ENCODE assay signal across 20 mouse cellular contexts in the genomic region with DNA sequence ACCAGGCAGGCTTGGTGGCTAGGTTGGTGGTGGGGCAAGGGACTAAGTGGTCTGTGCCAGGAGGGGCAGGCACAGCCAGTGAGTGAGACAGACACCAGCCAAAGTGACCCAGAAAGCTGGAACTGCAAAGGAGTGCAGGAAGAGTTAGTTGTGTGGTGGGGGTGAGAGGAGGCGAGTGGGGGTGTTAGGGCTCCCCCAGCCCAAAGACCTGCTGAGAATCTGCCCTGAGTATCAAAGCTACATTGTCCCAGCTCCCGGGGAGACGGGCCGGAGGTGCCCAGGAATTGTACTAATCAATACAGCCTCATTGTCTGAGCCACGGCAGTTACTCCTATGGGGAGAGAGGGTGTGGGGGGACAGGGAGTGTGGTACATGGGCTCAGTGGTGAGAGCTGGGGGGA. TPM values are rescaled to one million over a fixed set of nuclear protein-coding genes. Genes with fewer than 3 reads are reported as not detected.
A peak's percentile ranks its signal among the peaks of the same experiment; 100 is the strongest.
DNase-seq lines count a peak whose midpoint lies in the region; ATAC-seq and TF ChIP-seq lines count a peak whose summit lies in the region.
"Had no signal": no experiment of that assay in that cellular context is flagged by ENCODE, and none has a peak within 500 bp of the region (broad histone marks: within the 10 kb centered on the region; RNA-seq: fewer than 3 reads in every experiment).

No protein-coding gene starts in this region.

- no peak overlapping the region for H3K4me3 ChIP-seq in hindbrain, embryonic 12.5 days
- H3K4me3 ChIP-seq in midbrain, embryonic 13.5 days (replicated peaks), result no peak overlapping the region
- H3K4me3 ChIP-seq: embryonic facial prominence, embryonic 12.5 days; heart, embryonic 10.5 days; liver, embryonic 13.5 days; myocyte had no signal

- H3K27me3 ChIP-seq in hindbrain, embryonic 12.5 days, result no peaks in the 10 kb centered on the region
- H3K27me3 ChIP-seq in midbrain, embryonic 13.5 days, result no peaks in the 10 kb centered on the region
- H3K27me3 ChIP-seq: CH12.LX; embryonic facial prominence, embryonic 12.5 days; liver, embryonic 13.5 days had no signal

- peaks cover 31% of the 10 kb centered on the region for H3K4me1 ChIP-seq in hindbrain, embryonic 12.5 days
- H3K4me1 ChIP-seq in midbrain, embryonic 13.5 days (replicated peaks), result peaks cover 29% of the 10 kb centered on the region
- H3K4me1 ChIP-seq: embryonic facial prominence, embryonic 12.5 days had no signal

- H3K36me3 ChIP-seq in hindbrain, embryonic 12.5 days, result no peaks in the 10 kb centered on the region
- H3K36me3 ChIP-seq in midbrain, embryonic 13.5 days, result no peaks in the 10 kb centered on the region

- DNase-seq in brain, adult 2 months (ENCODE audit: low read depth, low spot score), result peak; percentile 28
- peak; percentile 46 for DNase-seq in brain, embryonic 14.5 days (ENCODE audit: low read depth)
- DNase-seq in adrenal gland, postnatal 36 days, result no peak
- DNase-seq in urinary bladder, postnatal 36 days (ENCODE audit: low spot score in 2 of 2), result no peak
- no peak for DNase-seq in adrenal gland, adult 8-10 months
- DNase-seq in thymus, postnatal 14 days, result no peak
- DNase-seq: gastrocnemius, postnatal 14 days; heart, postnatal 4 days; kidney, adult 2 months; liver, embryonic 13.5 days; lung, postnatal 10 days; spleen, adult 18-20 months; thymus, postnatal 36 days had no signal

- H3K27ac ChIP-seq in hindbrain, embryonic 12.5 days, result peak overlapping the region; percentile 55
- H3K27ac ChIP-seq in midbrain, embryonic 13.5 days, result peak overlapping the region; percentile 9; the same call in 1 of the 2 replicates
- H3K27ac ChIP-seq: embryonic facial prominence, embryonic 12.5 days; heart, embryonic 10.5 days had no signal

- TF ChIP-seq POLR2A in brain, embryonic 14.5 days (IDR thresholded peaks at IDR 0.05; ENCODE audit: borderline replicate concordance, extremely low read depth, insufficient read depth, insufficient read length, poor library complexity, severe bottlenecking), result no peak

- TF ChIP-seq CTCF in brain, embryonic 14.5 days (IDR thresholded peaks at IDR 0.05; ENCODE audit: borderline replicate concordance, extremely low read depth, insufficient read depth, insufficient read length), result no peak

- H3K9ac ChIP-seq in hindbrain, embryonic 12.5 days, result peak overlapping the region; percentile 23; the same call in 1 of the 2 replicates
- 0 out of 2 replicates have a peak overlapping the region, but pooled peaks have one; percentile 32 for H3K9ac ChIP-seq in midbrain, embryonic 13.5 days (replicated peaks)
- H3K9ac ChIP-seq: embryonic facial prominence, embryonic 12.5 days; liver, embryonic 13.5 days had no signal

- H3K9me3 ChIP-seq in hindbrain, embryonic 12.5 days (replicated peaks), result no peaks in the 10 kb centered on the region
- H3K9me3 ChIP-seq in midbrain, embryonic 13.5 days, result no peaks in the 10 kb centered on the region
- H3K9me3 ChIP-seq: embryonic facial prominence, embryonic 12.5 days; heart, embryonic 10.5 days; liver, embryonic 13.5 days had no signal

- ATAC-seq in hindbrain, embryonic 12.5 days (ENCODE audit: low FRiP score), result peak; percentile 55
- ATAC-seq in midbrain, embryonic 13.5 days, result peak; percentile 51
- ATAC-seq: activated CD4-positive, CD25-positive, alpha-beta regulatory T cell, adult 4 months had no signal

- 26% methylated on average over 5 of the region's 5 CpGs for WGBS in hindbrain, embryonic 12.5 days
- WGBS in midbrain, embryonic 13.5 days, result 13% methylated on average over 5 of the region's 5 CpGs

- H3K4me2 ChIP-seq in hindbrain, embryonic 12.5 days (replicated peaks), result peak overlapping the region; percentile 22
- 0 out of 2 replicates have a peak overlapping the region, but pooled peaks have one; percentile 6 for H3K4me2 ChIP-seq in midbrain, embryonic 13.5 days (replicated peaks)
- H3K4me2 ChIP-seq: embryonic facial prominence, embryonic 12.5 days; liver, embryonic 13.5 days had no signal

RNA-seq across cellular contexts. Expression of gene Slc6a9, which starts 15.2 kb away (rescaled TPM):
- polyA plus RNA-seq in brain, embryonic 14.5 days (2012; rRNA removed), result 23.6 and 45.8 TPM in 2 replicates
- polyA plus RNA-seq in hindbrain, embryonic 12.5 days (2016; fragmentation: Nextera tagmentation; extraction: Ambion mirVana), result 14.1 and 19.7 TPM in 2 replicates
- polyA plus RNA-seq in midbrain, embryonic 13.5 days (2015; fragmentation: Nextera tagmentation; extraction: Ambion mirVana), result 14.9 and 16.1 TPM in 2 replicates
- 10 to 100 TPM in 1 of 2 experiments, 1 to 10 TPM in 1; 6.5 to 16.9 TPM for total RNA-seq in adrenal gland, postnatal 36 days (2021)
- 10 to 100 TPM; 15.7 to 23.6 (median 19.2) TPM for total RNA-seq in adrenal gland, adult 8-10 months (2022)

RNA-seq across cellular contexts. Expression of gene Ccdc24, which starts 22.9 kb away (rescaled TPM):
- polyA plus RNA-seq in brain, embryonic 14.5 days (2012; rRNA removed), result 21.7 and 23.0 TPM in 2 replicates
- polyA plus RNA-seq in hindbrain, embryonic 12.5 days (2016; fragmentation: Nextera tagmentation; extraction: Ambion mirVana), result 2.9 TPM in 2 replicates
- 3.0 and 3.4 TPM in 2 replicates for polyA plus RNA-seq in midbrain, embryonic 13.5 days (2015; fragmentation: Nextera tagmentation; extraction: Ambion mirVana)
- under 1 TPM; 0.49 to 0.76 TPM for total RNA-seq in adrenal gland, postnatal 36 days (2021)
- total RNA-seq in adrenal gland, adult 8-10 months (2022), result 1 to 10 TPM; 1.1 to 1.8 (median 1.5) TPM
- polyA plus RNA-seq: activated CD4-positive, CD25-positive, alpha-beta regulatory T cell, adult 4 months had no signal

RNA-seq across cellular contexts. Expression of gene B4galt2, which starts 33.8 kb away (rescaled TPM):
- polyA plus RNA-seq in brain, embryonic 14.5 days (2012; rRNA removed), result 156 and 175 TPM in 2 replicates
- polyA plus RNA-seq in hindbrain, embryonic 12.5 days (2016; fragmentation: Nextera tagmentation; extraction: Ambion mirVana), result 43.9 and 44.3 TPM in 2 replicates
- 42.7 and 42.8 TPM in 2 replicates for polyA plus RNA-seq in midbrain, embryonic 13.5 days (2015; fragmentation: Nextera tagmentation; extraction: Ambion mirVana)
- 10 to 100 TPM in 1 of 2 experiments, 1 to 10 TPM in 1; 10.0 to 14.3 TPM for total RNA-seq in adrenal gland, postnatal 36 days (2021)
- total RNA-seq in adrenal gland, adult 8-10 months (2022), result 10 to 100 TPM; 13.8 to 23.0 (median 19.7) TPM
- polyA plus RNA-seq: activated CD4-positive, CD25-positive, alpha-beta regulatory T cell, adult 4 months had no signal

RNA-seq across cellular contexts. Expression of gene Atp6v0b, which starts 37.6 kb away (rescaled TPM):
- 453 and 682 TPM in 2 replicates for polyA plus RNA-seq in brain, embryonic 14.5 days (2012; rRNA removed)
- 267 and 289 TPM in 2 replicates for polyA plus RNA-seq in hindbrain, embryonic 12.5 days (2016; fragmentation: Nextera tagmentation; extraction: Ambion mirVana)
- polyA plus RNA-seq in midbrain, embryonic 13.5 days (2015; fragmentation: Nextera tagmentation; extraction: Ambion mirVana), result 458 and 469 TPM in 2 replicates
- total RNA-seq in adrenal gland, postnatal 36 days (2021), result 100 to 1,000 TPM; 215 to 216 TPM
- 100 to 1,000 TPM; 234 to 264 (median 239) TPM for total RNA-seq in adrenal gland, adult 8-10 months (2022)

RNA-seq across cellular contexts. Expression of gene Dph2, which starts 42.3 kb away (rescaled TPM):
- polyA plus RNA-seq in brain, embryonic 14.5 days (2012; rRNA removed), result 22.7 and 36.5 TPM in 2 replicates
- 20.5 and 22.4 TPM in 2 replicates for polyA plus RNA-seq in hindbrain, embryonic 12.5 days (2016; fragmentation: Nextera tagmentation; extraction: Ambion mirVana)
- polyA plus RNA-seq in midbrain, embryonic 13.5 days (2015; fragmentation: Nextera tagmentation; extraction: Ambion mirVana), result 26.0 and 26.1 TPM in 2 replicates
- total RNA-seq in adrenal gland, postnatal 36 days (2021), result 1 to 10 TPM; 9.2 to 9.4 TPM
- 10 to 100 TPM in 3 of 4 experiments, 1 to 10 TPM in 1; 8.7 to 13.8 (median 11.2) TPM for total RNA-seq in adrenal gland, adult 8-10 months (2022)

Comparison
In these comparisons a context has a peak if more than half of its experiments do, and no peak if none do; other contexts are left out.
1. DNase-seq: peak in brain, adult 2 months (single experiment) and brain, embryonic 14.5 days (single experiment); none in adrenal gland, postnatal 36 days (0 of 2), urinary bladder, postnatal 36 days (0 of 2), adrenal gland, adult 8-10 months (single experiment) and thymus, postnatal 14 days (single experiment).